Mouse (Mus musculus) heart, embryonic 15.5 days (tissue): ENCODE results near the gene Pdlim1. TPM values are rescaled to one million over a fixed set of nuclear protein-coding genes. Genes with fewer than 3 reads are reported as not detected.
"Not testable (repeated sequence)": the region's sequence is repeated elsewhere in the genome, so short reads cannot be mapped to it uniquely, and the experiment has no call there.

ENCODE experiments used
- ATAC-seq: fragments of 200-750 bp; cut with Nextera tagmentation; replicated peaks from 2 replicates; pipeline ENCODE4 v1.8.0; 2017; ENCODE audit warnings: low read depth, moderate TSS enrichment; ENCODE audit not compliant: insufficient number of reproducible peaks, insufficient read depth, low FRiP score
- H3K27ac ChIP-seq: fragments of 300-500 bp; sonication (generic); 2 replicates; pipeline ENCODE4 v1.5.1; 2015; ENCODE audit warnings: mild to moderate bottlenecking, inconsistent platforms
- H3K27me3 ChIP-seq: fragments of 300-500 bp; sonication (generic); 2 replicates; pipeline ENCODE4 v1.6.1; 2015; ENCODE audit warnings: inconsistent platforms
- H3K36me3 ChIP-seq: fragments of 300-500 bp; sonication (generic); 2 replicates; pipeline ENCODE4 v1.6.1; 2015; ENCODE audit warnings: mild to moderate bottlenecking, inconsistent platforms
- H3K4me1 ChIP-seq: fragments of 300-500 bp; sonication (generic); replicated peaks from 2 replicates; pipeline ENCODE4 v1.6.1; 2015; ENCODE audit warnings: inconsistent platforms
- H3K4me2 ChIP-seq: fragments of 300-500 bp; sonication (generic); 2 replicates; pipeline ENCODE4 v1.6.1; 2015; ENCODE audit warnings: inconsistent platforms, mild to moderate bottlenecking, moderate library complexity
- H3K4me3 ChIP-seq: fragments of 300-500 bp; sonication (generic); 2 replicates; pipeline ENCODE4 v1.5.1; 2015; ENCODE audit warnings: mild to moderate bottlenecking, inconsistent platforms
- H3K9ac ChIP-seq: fragments of 300-500 bp; sonication (generic); 2 replicates; pipeline ENCODE4 v1.6.1; 2015; ENCODE audit warnings: mild to moderate bottlenecking, inconsistent platforms
- H3K9me3 ChIP-seq: fragments of 300-500 bp; sonication (generic); replicated peaks from 2 replicates; pipeline ENCODE4 v1.6.1; 2016; ENCODE audit warnings: inconsistent platforms
- WGBS: fragments of 180-500 bp; shearing (Covaris S2); methylation state at CpG from one replicate; pipeline ENCODE4 v1.1.7; 2015; ENCODE audit warnings: mixed read lengths; 5-methylcytosine and 5-hydroxymethylcytosine counted together
- polyA plus RNA-seq: library from polyadenylated mRNA; unstranded; fragments of >200 nt; fragmentation: Nextera tagmentation; extraction: Ambion mirVana; gene quantifications from 2 replicates; pipeline ENCODE4 v1.2.1, GENCODE M21; 2015

Pdlim1 gene
- polyA plus RNA-seq, 1 experiment from 2014 or later, result 245 TPM

- H3K9me3 ChIP-seq, result no peaks in the 10 kb centered on the region
- 74% methylated on average over 5 of the region's 5 CpGs for WGBS
- no peak for ATAC-seq
These were observed 50.8 kb downstream of the Pdlim1 start for GRCm38 (mm10) chr19:40220878-40221277.

GRCm38 (mm10) chr19:40202947-40203346, 68.7 kb downstream of the Pdlim1 start:
- H3K9me3 ChIP-seq, H3K4me3 ChIP-seq, ATAC-seq, H3K9ac ChIP-seq, H3K4me1 ChIP-seq, H3K36me3 ChIP-seq, H3K27ac ChIP-seq, H3K27me3 ChIP-seq, H3K4me2 ChIP-seq: not testable (repeated sequence)
- WGBS, result 69% methylated on average over 4 of the region's 4 CpGs

More at GRCm38 (mm10) chr19:40220878-40221277, 50.8 kb downstream of the Pdlim1 start:
- Histone ChIP-seq H3K36me3 (peaks cover 20% of the 10 kb centered on the region; the same call in 1 of the 2 replicates), H3K27ac (no peak overlapping the region), H3K27me3 (no peaks in the 10 kb centered on the region), H3K4me3 (no peak overlapping the region), H3K4me2 (no peak overlapping the region), H3K4me1 (no peaks in the 10 kb centered on the region), H3K9ac (no peak overlapping the region)

- no peaks in the 10 kb centered on the region for H3K4me1 ChIP-seq
- H3K4me2 ChIP-seq, result no peak overlapping the region
- H3K9me3 ChIP-seq, result no peaks in the 10 kb centered on the region
- H3K4me3 ChIP-seq, result no peak overlapping the region
- H3K9ac ChIP-seq, result no peak overlapping the region
- H3K27me3 ChIP-seq, result no peaks in the 10 kb centered on the region
- no peak for ATAC-seq
- 88% methylated on average over 10 of the region's 10 CpGs for whole genome bisulfite sequencing
- H3K36me3 ChIP-seq, result no peaks in the 10 kb centered on the region
- H3K27ac ChIP-seq, result no peak overlapping the region
These were observed 81.0 kb downstream of the Pdlim1 start for GRCm38 (mm10) chr19:40190596-40190995.

GRCm38 (mm10) chr19:40187160-40187559, 84.5 kb downstream of the Pdlim1 start, which contains the start of gene Cyp2c70:
TSS of gene Cyp2c70 (minus strand) at chr19:40187333.
- no peaks in the 10 kb centered on the region for H3K36me3 ChIP-seq
- ATAC-seq, result no peak
- H3K27me3 ChIP-seq, result no peaks in the 10 kb centered on the region
- no peak within 1 kb of the TSS for H3K4me2 ChIP-seq
- H3K4me1 ChIP-seq, result no peaks in the 10 kb centered on the region
- 57% methylated on average over 5 of the region's 5 CpGs for whole genome bisulfite sequencing
- H3K4me3 ChIP-seq, result no peak within 1 kb of the TSS
- H3K9me3 ChIP-seq, result no peaks in the 10 kb centered on the region
- no peak within 1 kb of the TSS for H3K9ac ChIP-seq
- no peak within 1 kb of the TSS for H3K27ac ChIP-seq

GRCm38 (mm10) chr19:40183600-40183999, 88.0 kb downstream of the Pdlim1 start:
- Histone ChIP-seq H3K4me2 (no peak overlapping the region), H3K9ac (no peak overlapping the region), H3K9me3 (no peaks in the 10 kb centered on the region), H3K27ac (no peak overlapping the region), H3K27me3 (no peaks in the 10 kb centered on the region), H3K36me3 (no peaks in the 10 kb centered on the region), H3K4me1 (no peaks in the 10 kb centered on the region), H3K4me3 (no peak overlapping the region)
- 88% methylated on average over 5 of the region's 5 CpGs for WGBS
- no peak for ATAC-seq

- 51% methylated on average over 4 of the region's 4 CpGs for WGBS
- Histone ChIP-seq H3K4me1 (no peaks in the 10 kb centered on the region), H3K36me3 (no peaks in the 10 kb centered on the region), H3K4me3 (no peak overlapping the region), H3K27me3 (no peaks in the 10 kb centered on the region), H3K4me2 (no peak overlapping the region), H3K9ac (no peak overlapping the region), H3K27ac (no peak overlapping the region), H3K9me3 (no peaks in the 10 kb centered on the region)
- ATAC-seq, result no peak
These were observed 93.3 kb downstream of the Pdlim1 start for GRCm38 (mm10) chr19:40178311-40178710.

Other genes starting within 250 kb of the Pdlim1 start
- not detected in 2 replicates for gene Cyp2c54, start 198.0 kb downstream of the Pdlim1 start, polyA plus RNA-seq
- not detected in 2 replicates for gene Cyp2c50, start 182.2 kb downstream of the Pdlim1 start, polyA plus RNA-seq
- gene Cyp2c70, start 84.5 kb downstream of the Pdlim1 start, polyA plus RNA-seq, result 0.18 TPM in 1 of 2 replicates, not detected in the other
- 103 and 126 TPM in 2 replicates for gene Sorbs1, start 241.9 kb upstream of the Pdlim1 start, polyA plus RNA-seq